Mouse (Mus musculus) cerebellum, adult 11-12 months (tissue): ENCODE data around the gene Rsl1d1.
"Not testable (repeated sequence)": the region's sequence is repeated elsewhere in the genome, so short reads cannot be mapped to it uniquely, and the experiment has no call there.

Experiments used
- DNase-seq: peaks from one replicate; pipeline ENCODE4 v3.0.0; 2022

Gene Rsl1d1

GRCm38 (mm10) chr16:11202571-11203554, at the start of gene Rsl1d1:
TSS of gene Rsl1d1 (minus strand) at chr16:11203331.
- peak; percentile 86 for DNase-seq

DNA sequence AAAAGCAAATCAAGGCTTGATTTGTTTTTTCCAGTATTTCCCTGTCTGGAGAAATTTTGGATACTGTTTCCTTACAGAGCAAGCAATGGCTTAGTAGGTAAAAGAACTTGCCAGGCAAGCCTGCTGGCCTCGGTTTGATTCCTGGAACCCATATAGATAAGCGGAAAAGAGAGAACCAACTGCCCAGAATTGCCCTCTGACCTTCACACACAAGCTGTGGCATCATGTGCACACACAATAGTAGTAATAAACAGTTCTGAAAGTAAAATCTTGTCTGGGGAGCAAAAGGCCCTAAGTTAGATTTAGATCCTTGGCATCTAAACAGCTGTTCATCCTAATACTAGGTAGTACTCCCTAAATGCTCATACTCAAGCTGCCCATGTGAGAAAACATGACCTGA, 44.7 kb upstream of the Rsl1d1 start:
- no peak for DNase-seq

DNA sequence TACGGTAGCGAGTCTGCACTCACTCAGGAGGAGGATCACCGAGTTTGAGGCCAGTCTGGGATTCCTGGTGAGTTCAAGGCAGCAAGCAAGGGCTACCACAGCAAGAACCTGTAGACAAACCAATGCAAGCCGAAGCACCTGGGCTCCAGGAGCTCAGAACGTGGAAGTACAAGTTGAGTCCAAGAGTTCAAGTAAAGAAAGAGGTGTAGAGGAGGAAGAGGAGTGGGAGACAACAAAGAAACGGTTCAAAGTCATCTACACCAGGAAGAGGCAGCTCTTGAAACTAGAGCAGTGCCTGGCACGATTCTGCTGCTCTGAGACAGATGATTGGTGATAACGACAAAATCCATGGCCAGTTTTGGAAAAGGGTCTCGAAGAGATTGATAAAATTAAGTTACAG, 42.6 kb upstream of the Rsl1d1 start:
- no peak for DNase-seq

GRCm38 (mm10) chr16:11242401-11242800, 39.3 kb upstream of the Rsl1d1 start:
- no peak for DNase-seq

DNA sequence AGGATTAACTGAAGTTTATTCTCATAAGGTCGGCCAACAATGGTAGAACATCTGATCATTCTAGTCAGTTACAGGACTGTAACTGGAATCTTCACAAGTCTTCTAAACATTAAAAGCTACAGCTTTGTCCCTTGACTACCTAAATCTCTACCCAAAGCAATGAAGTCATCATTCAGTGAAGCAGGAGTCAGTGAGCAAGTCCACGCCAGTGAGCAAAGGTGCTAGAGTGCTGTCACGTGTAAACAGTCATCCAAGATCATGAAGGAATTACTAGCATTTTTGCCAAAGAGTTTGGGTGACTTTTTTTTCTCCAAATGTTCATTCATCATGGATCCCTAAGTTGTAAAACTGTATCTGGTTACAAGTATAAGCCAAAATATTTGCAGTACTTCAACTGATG, 14.7 kb upstream of the Rsl1d1 start:
- no peak for DNase-seq

DNA sequence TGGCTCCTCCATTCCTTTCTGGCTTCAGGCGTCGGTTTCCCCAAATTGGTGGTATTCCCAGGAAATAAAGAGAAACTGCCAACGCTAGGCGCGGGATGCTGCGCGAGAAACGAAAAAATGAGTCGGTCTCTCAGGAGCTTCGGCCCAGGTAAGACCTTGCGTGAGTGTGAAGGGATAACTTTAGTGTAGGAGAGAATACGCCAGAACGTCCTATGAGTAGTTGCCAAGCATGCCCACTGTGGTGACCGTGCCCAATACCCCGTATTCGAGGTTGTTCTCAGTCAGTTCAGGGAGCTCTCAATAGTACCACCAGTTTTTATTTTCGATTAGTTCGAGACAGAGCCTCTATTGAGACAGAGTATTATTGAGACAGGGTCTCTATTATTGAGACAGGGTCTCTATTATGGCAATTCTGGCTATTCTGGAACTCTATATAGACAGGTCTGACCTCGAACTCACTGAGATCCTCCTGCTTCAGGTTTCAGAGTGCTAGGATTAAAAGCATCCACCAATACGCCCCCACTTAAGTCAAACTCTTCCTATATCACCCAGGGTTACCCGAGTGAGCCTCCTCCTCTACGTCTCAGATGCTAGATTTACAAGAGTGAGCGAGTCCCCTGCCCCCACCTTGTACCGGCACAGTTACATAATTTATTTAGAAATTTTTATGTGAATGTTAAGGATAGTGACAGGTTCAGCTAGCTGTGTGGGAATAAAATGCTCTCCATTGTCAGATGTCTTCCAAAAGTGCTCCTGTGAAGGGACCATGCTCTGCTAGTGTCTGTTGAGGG, 664 bp upstream of the Rsl1d1 start:
- DNase-seq = no peak

- no peak for DNase-seq
Measured at GRCm38 (mm10) chr16:11201740-11202394, 1.3 kb downstream of the Rsl1d1 start.

GRCm38 (mm10) chr16:11200247-11200646, 2.9 kb downstream of the Rsl1d1 start:
- DNase-seq = no peak

GRCm38 (mm10) chr16:11198467-11198866, 4.7 kb downstream of the Rsl1d1 start:
- DNase-seq = no peak

DNA sequence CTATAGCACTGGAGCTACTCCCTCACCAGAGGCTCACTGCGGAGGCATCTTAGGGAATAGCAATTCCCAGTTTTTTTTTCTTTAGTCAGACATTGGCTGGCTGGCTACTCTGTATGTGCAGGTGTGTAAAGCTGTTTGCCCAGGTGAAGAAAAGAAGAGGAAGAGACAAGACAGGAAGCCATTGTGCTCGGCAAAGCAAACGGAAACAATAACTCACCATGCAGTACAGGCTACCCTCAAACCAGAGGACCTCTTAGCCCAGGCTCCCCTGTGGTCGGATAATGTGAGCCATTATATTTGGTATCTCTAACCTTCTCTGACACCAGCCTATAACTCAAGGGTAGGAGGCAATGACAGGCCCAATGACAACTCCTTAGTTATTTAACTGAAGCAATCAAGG, 6.1 kb downstream of the Rsl1d1 start:
- no peak for DNase-seq

DNA sequence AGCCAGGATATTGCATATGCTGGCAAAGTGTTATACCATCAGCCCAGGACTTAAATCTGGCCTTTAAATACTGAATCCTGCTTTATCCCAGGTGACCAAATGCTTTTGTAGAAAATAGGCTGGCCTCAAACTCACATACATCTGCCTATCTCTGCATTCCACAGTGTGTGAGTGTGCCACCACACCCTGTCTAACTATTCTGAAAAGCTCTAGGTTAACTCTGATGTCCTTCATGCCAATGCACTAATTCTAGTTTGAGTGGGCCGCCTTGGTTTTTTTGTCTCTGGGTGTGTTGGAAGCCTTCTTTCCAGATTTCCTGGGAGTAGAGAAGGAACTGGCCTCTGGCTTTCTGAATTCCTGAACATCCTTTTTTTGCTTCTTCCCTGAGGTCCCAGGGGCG, 9.9 kb downstream of the Rsl1d1 start:
- no peak for DNase-seq

DNA sequence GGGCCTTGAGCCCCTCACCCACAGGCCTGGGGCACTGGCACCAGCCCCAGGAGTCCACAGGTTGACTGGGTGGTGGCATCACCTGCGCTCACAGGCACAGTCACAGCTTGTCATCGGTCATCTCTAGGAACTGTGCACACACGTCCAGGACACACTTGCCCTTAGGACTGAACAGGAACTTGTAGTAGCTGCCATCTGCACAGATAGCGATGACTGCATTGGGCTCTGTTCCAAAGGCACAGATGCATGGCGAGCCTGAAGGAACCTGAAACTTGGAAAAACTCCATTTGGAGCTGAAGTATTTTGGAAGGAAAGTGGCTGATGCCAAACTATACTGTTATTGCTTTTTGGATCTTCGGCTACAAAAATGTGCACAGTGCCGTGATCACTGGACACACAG, 13.0 kb downstream of the Rsl1d1 start:
- DNase-seq = peak; percentile 73

- DNase-seq = no peak
Measured at GRCm38 (mm10) chr16:11177404-11177803, 25.7 kb downstream of the Rsl1d1 start.

DNA sequence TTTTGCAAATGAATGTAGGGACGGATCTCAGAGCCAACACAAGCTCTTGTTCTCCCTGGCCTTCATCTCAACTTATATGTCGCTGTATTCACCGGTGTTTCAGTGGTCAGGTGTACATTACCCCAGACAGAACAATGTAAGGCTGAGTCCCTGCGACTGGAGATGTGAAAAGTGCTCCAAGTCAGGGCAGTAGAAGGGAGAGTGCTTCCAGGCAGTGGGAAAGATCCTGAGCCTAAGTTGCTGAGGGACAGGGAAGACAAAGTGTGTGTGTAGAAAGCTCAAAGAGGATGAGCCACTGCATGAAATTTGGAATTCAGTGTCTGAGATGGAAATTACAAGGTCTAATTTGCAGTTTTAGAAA, 26.3 kb downstream of the Rsl1d1 start:
- DNase-seq = no peak

DNA sequence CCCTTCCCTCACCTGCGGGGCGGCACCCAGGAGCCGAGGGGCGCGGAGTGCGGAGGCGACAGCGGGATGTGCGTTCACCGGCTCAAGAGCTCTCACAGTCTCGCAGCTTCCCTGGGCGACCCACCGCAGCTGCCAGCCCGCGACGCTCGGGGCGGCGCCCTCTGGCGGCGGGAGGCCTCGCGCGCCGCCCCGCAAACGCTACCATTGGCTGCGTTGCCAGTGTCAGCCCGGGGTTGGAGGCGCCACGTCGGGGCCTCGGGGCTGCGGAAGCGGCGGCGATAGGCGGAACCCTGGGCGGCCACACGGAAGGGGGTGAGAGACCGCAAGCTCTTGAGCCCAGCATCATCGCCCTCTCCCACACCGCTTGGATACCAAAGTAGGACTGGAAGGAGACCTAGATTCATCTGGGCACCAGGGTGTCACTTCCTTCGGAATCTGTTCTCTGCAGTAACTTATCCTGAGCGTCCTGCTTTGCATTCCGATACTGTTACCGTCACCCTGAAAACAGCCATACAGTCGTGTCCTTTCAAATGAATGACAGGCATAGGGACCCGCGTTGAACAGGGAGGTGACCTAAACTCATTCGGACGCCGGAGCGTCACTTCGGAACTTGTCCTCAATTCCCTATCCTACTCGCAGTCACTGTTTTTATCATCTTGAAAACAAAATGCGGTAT, 26.8 kb downstream of the Rsl1d1 start, which contains the start of gene Zc3h7a:
Gene Zc3h7a (minus strand): TSS at position 186 of the 676 bp plus-strand sequence.
- peak; percentile 91 for DNase-seq

DNA sequence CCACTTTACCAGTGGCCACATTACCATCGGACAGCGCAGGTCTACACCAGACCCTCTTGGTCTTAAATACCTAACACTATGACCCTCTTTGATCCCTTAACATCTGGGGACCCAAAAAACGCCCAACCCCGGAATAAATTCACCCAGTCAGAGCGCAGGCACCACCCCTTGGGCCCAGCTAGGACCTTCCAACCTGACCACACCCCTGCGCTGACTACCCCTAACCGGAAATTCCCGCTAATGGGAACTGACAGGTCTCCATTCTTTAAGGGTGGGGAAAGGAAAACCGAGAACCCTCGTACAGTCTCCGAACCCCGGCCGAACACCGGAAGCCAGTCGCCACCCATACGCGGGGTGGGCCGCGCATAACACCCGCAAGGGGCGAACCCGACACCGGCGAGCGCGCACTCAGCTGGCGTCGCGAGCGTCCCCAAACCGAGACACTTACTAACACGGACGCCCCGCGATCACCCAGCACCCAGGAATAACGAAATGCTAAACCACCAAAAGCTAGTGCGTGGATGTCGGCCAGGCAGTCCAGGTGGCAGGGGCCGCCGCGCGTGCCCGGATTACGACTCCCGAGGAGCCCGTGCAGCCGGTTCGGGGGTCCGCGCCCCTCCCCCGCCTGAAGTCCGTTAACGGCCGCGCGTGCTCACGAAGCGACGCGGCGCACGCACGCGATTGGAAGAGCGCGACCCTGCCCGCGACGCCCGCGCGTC, 27.5 kb downstream of the Rsl1d1 start:
- peak; percentile 69 for DNase-seq

DNA sequence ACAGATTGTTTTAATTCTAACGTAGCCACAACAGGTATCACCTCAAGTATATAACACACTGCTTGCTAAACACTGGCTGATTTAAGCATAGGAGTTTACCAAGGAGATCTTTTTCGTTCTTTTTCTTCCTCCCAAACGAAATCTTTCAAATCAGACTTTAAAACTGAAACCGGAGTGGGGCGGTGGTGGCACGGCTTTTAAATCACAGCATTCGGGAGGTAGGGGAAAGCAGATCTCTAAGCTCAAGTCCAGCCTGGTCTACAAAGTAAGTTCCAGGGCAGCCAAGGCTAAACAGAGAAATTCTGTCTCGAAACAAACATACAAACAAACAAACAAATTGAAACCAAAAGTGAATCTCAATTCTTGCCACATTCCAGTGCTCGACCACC, 28.0 kb downstream of the Rsl1d1 start:
- DNase-seq = no peak

- no peak for DNase-seq
Measured at GRCm38 (mm10) chr16:11174671-11175081, 28.5 kb downstream of the Rsl1d1 start.

- DNase-seq = no peak
Measured at GRCm38 (mm10) chr16:11171679-11172078, 31.5 kb downstream of the Rsl1d1 start.

DNA sequence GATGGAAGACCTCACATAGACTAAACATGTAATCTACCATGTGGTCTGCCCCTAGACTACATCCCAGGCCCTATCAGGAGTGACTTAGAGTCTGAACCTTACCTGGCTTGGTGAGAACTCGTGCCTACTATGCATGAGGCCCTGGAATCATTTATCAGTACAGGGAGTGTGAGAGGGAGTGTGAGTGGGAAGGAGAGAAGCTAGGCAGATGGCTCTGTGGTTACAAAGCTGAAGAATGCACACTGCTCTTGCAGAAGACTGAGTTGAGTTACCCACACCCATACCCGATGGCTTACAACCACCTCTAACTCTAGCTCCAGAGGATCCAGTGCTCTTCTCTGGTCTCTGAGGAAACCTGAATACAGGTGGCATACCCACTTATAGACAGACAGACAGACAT, 36.7 kb downstream of the Rsl1d1 start:
- DNase-seq = no peak

DNA sequence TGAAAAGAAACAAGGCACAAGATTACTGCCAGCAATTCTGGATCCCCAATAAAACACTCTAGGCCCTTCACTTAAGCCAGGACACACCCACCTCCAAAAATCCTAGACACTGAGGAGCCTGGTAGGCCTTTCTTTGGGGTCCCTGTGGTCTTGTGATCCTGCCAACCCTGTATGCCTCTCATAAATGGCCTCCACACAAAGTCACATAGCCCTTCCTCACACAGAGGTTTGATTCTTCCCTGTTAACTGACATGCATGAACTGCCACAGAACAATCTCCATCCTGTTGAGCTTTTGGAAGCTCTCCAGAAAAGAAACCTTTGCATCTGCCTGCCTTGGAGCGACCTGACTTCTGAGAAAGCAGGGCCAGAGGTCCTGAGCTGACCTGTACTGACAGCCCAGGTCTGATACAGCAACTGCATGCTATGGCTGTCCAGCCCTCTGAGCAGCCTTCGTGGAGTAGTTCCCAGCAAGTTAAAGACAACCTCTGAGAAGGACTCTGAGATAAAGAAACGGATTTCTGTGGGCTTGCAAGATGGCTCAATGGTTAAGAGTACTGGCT, 38.4 kb downstream of the Rsl1d1 start:
- no peak for DNase-seq

DNA sequence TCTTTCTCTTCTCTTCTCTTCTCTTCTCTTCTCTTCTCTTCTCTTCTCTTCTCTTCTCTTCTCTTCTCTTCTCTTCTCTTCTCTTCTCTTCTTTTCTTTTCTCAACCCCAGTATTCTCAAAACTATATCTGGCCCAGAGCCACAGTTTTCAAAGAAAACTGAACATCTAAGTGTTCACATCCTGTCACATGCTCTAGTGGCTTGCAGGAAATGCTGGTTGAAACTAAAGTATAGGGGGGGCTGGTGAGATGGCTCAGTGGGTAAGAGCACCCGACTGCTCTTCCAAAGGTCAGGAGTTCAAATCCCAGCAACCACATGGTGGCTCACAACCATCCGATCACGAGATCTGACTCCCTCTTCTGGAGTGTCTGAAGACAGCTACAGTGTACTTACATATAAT, 45.4 kb downstream of the Rsl1d1 start:
- DNase-seq = not testable (repeated sequence)
